Mouse (Mus musculus) intestine, embryonic 15.5 days (tissue): Measurements from ENCODE around the gene Dus1l. TPM values are rescaled to one million over a fixed set of nuclear protein-coding genes. Genes with fewer than 3 reads are reported as not detected.

Source experiments
- ATAC-seq: fragments of 200-750 bp; cut with Nextera tagmentation; 2 replicates; pipeline ENCODE4 v1.8.0; 2017; ENCODE audit warnings: moderate TSS enrichment, moderate library complexity
- H3K27ac ChIP-seq: fragments of 300-500 bp; sonication (generic); 2 replicates; pipeline ENCODE4 v1.5.1; 2015; ENCODE audit warnings: mild to moderate bottlenecking, inconsistent platforms
- H3K27me3 ChIP-seq: fragments of 300-500 bp; sonication (generic); replicated peaks from 2 replicates; pipeline ENCODE4 v1.6.1; 2015; ENCODE audit warnings: inconsistent platforms
- H3K36me3 ChIP-seq: fragments of 300-500 bp; sonication (generic); 2 replicates; pipeline ENCODE4 v1.6.1; 2015; ENCODE audit warnings: inconsistent platforms
- H3K4me1 ChIP-seq: fragments of 300-500 bp; sonication (generic); replicated peaks from 2 replicates; pipeline ENCODE4 v1.6.1; 2015; ENCODE audit warnings: inconsistent platforms
- H3K4me2 ChIP-seq: fragments of 300-500 bp; sonication (generic); replicated peaks from 2 replicates; pipeline ENCODE4 v1.6.1; 2015; ENCODE audit warnings: mild to moderate bottlenecking, inconsistent platforms
- H3K4me3 ChIP-seq: fragments of 300-500 bp; sonication (generic); replicated peaks from 2 replicates; pipeline ENCODE4 v1.5.1; 2015; ENCODE audit warnings: inconsistent platforms
- H3K9ac ChIP-seq: fragments of 300-500 bp; sonication (generic); 2 replicates; pipeline ENCODE4 v1.6.1; 2015; ENCODE audit warnings: inconsistent platforms
- H3K9me3 ChIP-seq: fragments of 300-500 bp; sonication (generic); 2 replicates; pipeline ENCODE4 v1.6.1; 2016; ENCODE audit warnings: inconsistent platforms
- WGBS: fragments of 180-500 bp; shearing (Covaris S2); methylation state at CpG from one replicate; pipeline ENCODE4 v1.1.7; 2015; 5-methylcytosine and 5-hydroxymethylcytosine counted together
- polyA plus RNA-seq: library from polyadenylated mRNA; unstranded; fragments of >200 nt; fragmentation: Nextera tagmentation; extraction: Ambion mirVana; gene quantifications from 2 replicates; pipeline ENCODE4 v1.2.1, GENCODE M21; 2015

Dus1l gene
- polyA plus RNA-seq, 1 experiment from 2014 or later = 76.5 TPM

DNA sequence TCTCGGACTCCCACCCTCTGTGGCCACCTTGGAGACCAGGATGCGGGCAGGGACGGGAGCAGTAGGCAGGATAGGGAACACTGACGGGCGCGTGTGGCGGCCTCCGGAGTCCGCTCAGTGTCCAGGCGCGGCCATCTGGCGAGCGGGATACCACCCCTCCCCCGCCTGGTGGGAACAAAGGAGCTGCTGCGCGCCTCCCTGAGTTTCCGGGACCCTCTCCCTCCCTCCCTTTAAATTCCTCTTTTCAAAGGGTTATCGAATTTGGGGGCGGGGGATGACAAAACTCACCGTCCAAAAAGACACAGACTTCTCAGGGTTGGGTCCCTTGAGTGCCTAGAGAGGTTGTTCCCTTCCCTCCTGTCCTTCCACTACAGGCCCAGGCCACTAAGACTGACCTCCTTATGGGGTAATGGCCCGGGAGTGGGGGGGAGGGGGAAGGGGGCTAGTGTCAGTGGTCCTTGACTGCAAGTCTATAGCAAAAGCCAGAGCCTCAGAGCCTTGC, 28.6 kb upstream of the Dus1l start:
- no peaks in the 10 kb centered on the region for H3K9me3 ChIP-seq
- H3K4me3 ChIP-seq = peak overlapping the region; percentile 92
- H3K9ac ChIP-seq = peak overlapping the region; percentile 64
- WGBS = under 1% methylated on average over 21 of the region's 21 CpGs
- H3K27ac ChIP-seq = peak overlapping the region; percentile 95
- 0 out of 2 replicates have a peak, but pooled peaks have one; percentile 2 for ATAC-seq
- H3K4me1 ChIP-seq = peaks cover 35% of the 10 kb centered on the region
- H3K36me3 ChIP-seq = peaks cover 18% of the 10 kb centered on the region
- no peaks in the 10 kb centered on the region for H3K27me3 ChIP-seq
- peak overlapping the region; percentile 83 for H3K4me2 ChIP-seq

DNA sequence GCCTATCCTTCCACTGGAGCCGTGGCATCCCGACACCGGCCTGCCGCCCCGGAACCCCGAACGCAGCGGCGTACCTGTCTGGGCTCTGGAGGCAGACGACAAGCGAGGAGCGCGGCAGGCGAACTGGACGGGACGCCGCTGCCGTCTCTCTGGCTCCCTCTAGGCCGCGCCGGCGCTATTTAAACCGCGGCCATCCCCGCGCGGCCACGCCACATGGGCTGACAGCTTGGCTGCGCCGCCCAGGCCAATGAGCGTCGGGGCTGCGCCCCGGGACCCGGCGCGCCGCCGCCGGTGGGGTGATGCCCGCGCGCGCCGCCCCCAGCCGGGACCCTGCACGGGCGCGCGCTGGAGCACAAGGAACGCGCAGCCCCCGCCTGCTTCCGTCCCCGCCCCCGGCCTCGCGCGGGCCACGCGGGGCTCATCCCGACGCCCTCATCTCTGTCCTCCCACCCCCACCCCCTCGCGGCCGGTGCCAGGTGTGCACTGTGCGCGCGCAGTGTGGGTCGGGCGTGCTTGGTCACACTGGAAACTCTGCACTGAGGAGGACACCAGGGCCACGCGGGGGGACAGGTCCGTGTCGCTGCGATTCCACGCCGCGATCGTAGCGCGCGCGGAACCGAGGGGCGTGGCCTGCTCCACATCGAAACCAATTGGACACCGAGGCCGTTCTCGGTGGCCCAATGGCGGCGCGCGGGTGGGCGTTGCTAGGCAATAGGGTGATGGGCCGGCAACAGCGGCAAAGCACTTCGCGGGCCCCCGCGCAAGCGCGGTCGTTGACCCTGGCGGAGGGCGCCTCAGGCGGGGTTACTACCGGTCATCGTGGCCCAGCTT, 28.0 kb upstream of the Dus1l start, which contains the start of gene Fasn:
Gene Fasn (minus strand): TSS at position 592 of the 831 bp plus-strand sequence.
- Histone ChIP-seq H3K4me1 (peaks cover 35% of the 10 kb centered on the region), H3K27ac (peak within 1 kb of the TSS; percentile 95), H3K9ac (peak within 1 kb of the TSS; percentile 98), H3K27me3 (no peaks in the 10 kb centered on the region), H3K4me2 (peak within 1 kb of the TSS; percentile 83), H3K4me3 (peak within 1 kb of the TSS; percentile 92), H3K9me3 (no peaks in the 10 kb centered on the region), H3K36me3 (peaks cover 25% of the 10 kb centered on the region)
- ATAC-seq = peak; percentile 94
- WGBS = under 1% methylated on average over 89 of the region's 109 CpGs

DNA sequence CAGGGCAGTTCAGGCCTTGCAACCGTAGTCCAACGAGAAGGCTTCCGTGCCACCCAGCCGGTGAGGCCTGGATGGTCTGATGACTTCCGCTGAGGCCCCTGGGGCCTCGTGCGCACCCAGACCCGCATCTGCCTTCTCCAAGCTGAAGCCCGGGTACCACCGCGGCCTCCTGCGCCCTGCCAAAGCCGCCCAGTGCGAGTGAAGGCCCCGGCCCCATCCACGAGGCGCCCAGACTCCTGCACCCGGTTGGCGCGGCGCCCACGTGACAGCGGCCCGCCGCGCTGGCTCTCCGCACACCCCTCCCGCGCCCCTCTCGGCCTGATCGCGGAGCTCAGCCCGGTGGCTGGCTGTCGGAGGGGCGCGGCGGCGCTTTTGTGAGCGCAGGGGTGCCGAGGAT, 27.3 kb upstream of the Dus1l start:
- H3K4me2 ChIP-seq = peak overlapping the region; percentile 83
- ATAC-seq = peak; percentile 64
- peak overlapping the region; percentile 92 for H3K4me3 ChIP-seq
- H3K27me3 ChIP-seq = no peaks in the 10 kb centered on the region
- H3K4me1 ChIP-seq = peaks cover 35% of the 10 kb centered on the region
- no peaks in the 10 kb centered on the region for H3K9me3 ChIP-seq
- peak overlapping the region; percentile 95 for H3K27ac ChIP-seq
- WGBS = under 1% methylated on average over 40 of the region's 40 CpGs
- peak overlapping the region; percentile 98 for H3K9ac ChIP-seq
- H3K36me3 ChIP-seq = peaks cover 31% of the 10 kb centered on the region

DNA sequence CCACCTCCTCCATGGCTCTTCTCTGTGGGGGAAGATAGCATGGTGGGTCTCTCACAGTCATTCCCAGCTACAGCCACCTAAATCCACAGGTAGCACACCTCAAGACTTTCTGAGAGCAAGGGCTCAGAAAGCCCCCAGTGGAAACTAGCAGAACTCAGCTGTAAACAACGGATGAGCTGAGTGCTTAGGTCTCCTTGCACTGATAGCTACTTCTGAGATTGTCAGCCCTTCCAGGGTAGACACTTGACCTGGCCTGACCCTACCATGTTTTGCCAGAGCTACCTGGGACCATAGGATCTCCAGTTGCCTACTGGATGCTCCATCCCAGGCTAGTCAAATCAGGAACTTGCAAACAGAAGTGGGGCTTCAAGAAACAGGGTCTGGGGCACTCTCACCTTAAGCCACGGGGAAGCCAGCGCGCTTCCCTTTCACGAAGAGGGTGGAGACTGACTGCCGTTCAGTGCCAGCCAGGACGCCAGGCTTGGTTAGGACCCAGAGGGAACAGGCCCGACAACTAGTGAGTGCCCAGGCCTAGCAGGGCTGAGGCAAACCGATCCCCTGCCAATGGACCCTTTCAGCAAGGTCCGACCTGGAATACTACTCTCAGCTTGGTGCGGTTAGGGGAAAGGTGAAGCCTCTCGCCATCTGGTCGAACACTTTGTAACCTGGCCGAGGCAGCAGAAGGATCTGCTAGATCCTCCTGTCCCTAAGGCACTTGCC, 26.8 kb upstream of the Dus1l start:
- Histone ChIP-seq H3K27me3 (no peaks in the 10 kb centered on the region), H3K27ac (peak overlapping the region; percentile 95), H3K9me3 (no peaks in the 10 kb centered on the region), H3K9ac (peak overlapping the region; percentile 98), H3K36me3 (peaks cover 37% of the 10 kb centered on the region), H3K4me1 (peaks cover 35% of the 10 kb centered on the region), H3K4me3 (peak overlapping the region; percentile 92), H3K4me2 (peak overlapping the region; percentile 83)
- WGBS = under 1% methylated on average over 14 of the region's 14 CpGs
- no peak for ATAC-seq

DNA sequence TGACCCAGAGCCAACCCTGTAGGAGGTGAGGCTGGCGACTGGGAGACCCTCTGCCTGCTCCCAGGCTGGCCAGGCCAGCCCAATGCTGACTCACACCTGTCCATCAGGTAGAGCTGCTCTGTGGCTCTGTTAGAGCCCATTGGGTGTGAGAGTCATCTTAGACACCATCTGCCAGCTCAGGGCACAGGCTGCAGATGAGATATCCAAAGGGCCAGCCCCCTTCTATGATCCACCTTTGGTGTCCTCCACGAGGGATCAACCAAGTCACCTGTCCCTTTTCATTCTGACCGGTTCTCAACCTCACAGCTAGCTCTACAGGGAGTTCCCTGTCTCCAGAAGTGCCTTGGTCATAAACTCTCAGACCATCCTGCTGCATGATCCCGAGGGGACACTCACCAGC, 26.1 kb upstream of the Dus1l start:
- H3K4me1 ChIP-seq = peaks cover 35% of the 10 kb centered on the region
- H3K4me2 ChIP-seq = peak overlapping the region; percentile 83
- H3K27ac ChIP-seq = 0 out of 2 replicates have a peak overlapping the region, but pooled peaks have one; percentile 4
- 31% methylated on average over 4 of the region's 4 CpGs for WGBS
- H3K9ac ChIP-seq = peak overlapping the region; percentile 98
- H3K4me3 ChIP-seq = peak overlapping the region; percentile 92
- no peak for ATAC-seq
- H3K9me3 ChIP-seq = no peaks in the 10 kb centered on the region
- no peaks in the 10 kb centered on the region for H3K27me3 ChIP-seq
- peaks cover 44% of the 10 kb centered on the region for H3K36me3 ChIP-seq

DNA sequence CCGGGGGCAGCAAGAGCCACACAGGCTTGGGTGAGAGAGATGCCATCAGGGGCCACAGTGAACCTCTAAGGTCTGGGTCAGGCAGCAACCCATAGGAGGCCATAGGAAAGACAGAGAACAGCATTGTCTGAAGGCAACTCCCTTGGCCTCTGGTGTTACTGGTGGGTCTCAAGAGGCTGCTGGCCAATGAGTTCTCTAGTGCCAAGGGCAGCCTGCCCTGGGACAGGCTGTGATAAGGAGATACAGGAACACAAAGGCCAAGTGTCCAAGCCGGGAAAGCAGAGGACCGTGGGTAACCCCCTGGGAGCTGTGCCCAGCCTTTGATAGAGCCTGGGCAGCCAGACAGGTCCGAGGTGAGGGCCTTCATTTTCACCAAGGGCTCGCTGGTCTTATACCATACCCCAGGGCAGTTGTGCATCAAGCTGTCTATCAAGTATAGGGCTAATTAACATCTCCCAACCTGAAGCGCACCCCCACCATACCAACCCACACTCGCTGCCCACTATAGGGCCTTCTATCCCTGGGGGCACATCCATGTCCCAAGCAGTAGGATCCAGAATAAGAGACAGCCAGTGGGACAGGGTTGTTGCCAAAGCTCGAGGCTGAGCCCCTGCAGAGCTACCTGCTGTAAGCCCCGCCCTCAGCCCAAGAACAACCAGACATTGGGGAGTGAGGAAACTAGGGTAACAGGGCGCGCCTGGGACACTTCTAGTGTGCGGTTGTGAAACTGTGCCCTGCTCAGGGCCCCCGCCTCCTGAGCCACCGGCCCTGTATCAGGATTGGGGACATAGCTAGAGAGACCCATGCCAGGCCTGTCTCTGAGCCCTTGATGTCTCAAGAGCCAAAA, 25.1 kb upstream of the Dus1l start:
- no peak overlapping the region for H3K27ac ChIP-seq
- 65% methylated on average over 14 of the region's 14 CpGs for WGBS
- no peak for ATAC-seq

DNA sequence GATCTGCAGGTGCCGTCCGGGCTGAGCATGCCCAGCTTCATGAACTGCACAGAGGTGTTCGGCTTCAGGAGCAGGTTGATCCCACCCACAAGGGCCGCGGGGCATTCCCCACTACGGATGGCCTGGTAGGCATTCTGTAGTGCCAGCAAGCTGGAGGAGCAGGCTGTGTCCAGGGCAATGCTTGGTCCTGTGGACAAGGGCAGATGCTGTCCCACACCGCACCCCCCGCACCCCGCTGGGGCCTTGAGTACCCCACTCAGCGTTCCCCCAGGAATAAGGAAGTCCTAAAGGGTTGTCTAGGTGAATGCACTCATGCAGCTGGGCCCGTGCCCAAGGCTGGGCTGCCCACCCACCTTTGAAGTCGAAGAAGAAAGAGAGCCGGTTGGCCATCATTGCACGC, 24.3 kb upstream of the Dus1l start:
- ATAC-seq = no peak
- H3K27me3 ChIP-seq = no peaks in the 10 kb centered on the region
- H3K9ac ChIP-seq = no peak overlapping the region
- peaks cover 61% of the 10 kb centered on the region for H3K36me3 ChIP-seq
- WGBS = 90% methylated on average over 14 of the region's 14 CpGs
- H3K9me3 ChIP-seq = no peaks in the 10 kb centered on the region
- 0 out of 2 replicates have a peak overlapping the region, but pooled peaks have one; percentile 83 for H3K4me2 ChIP-seq
- no peak overlapping the region for H3K4me3 ChIP-seq
- H3K4me1 ChIP-seq = peaks cover 30% of the 10 kb centered on the region
- no peak overlapping the region for H3K27ac ChIP-seq

More for the DNA sequence above, 25.1 kb upstream of the Dus1l start:
- H3K4me3 ChIP-seq = peak overlapping the region; percentile 92
- H3K9me3 ChIP-seq = no peaks in the 10 kb centered on the region
- peaks cover 54% of the 10 kb centered on the region for H3K36me3 ChIP-seq
- peak overlapping the region; percentile 98; the same call in 1 of the 2 replicates for H3K9ac ChIP-seq
- H3K27me3 ChIP-seq = no peaks in the 10 kb centered on the region
- peak overlapping the region; percentile 83 for H3K4me2 ChIP-seq
- peaks cover 35% of the 10 kb centered on the region for H3K4me1 ChIP-seq

DNA sequence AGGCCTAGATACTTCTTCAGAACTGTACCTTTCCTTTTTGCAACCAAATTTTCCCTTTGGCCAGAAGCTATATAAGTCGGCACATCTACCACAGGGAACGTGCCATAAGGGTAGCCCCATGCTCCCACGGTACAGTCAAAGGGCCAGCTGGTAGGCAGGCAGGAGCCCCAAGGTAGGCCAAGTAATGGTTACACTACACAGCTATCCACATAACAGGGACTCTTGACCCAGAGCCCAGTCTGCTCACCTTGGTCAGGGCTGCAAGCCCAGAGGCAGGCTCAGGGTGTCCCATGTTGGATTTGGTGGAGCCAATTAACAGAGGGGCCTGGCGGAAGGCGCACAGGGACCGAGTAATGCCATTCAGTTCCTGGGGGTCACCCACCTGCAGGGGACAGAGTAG, 23.4 kb upstream of the Dus1l start:
- no peaks in the 10 kb centered on the region for H3K27me3 ChIP-seq
- H3K27ac ChIP-seq = no peak overlapping the region
- peaks cover 23% of the 10 kb centered on the region for H3K4me1 ChIP-seq
- no peak overlapping the region for H3K4me3 ChIP-seq
- no peak overlapping the region for H3K4me2 ChIP-seq
- peaks cover 71% of the 10 kb centered on the region for H3K36me3 ChIP-seq
- ATAC-seq = no peak
- 92% methylated on average over 6 of the region's 6 CpGs for WGBS
- H3K9ac ChIP-seq = no peak overlapping the region
- H3K9me3 ChIP-seq = no peaks in the 10 kb centered on the region

DNA sequence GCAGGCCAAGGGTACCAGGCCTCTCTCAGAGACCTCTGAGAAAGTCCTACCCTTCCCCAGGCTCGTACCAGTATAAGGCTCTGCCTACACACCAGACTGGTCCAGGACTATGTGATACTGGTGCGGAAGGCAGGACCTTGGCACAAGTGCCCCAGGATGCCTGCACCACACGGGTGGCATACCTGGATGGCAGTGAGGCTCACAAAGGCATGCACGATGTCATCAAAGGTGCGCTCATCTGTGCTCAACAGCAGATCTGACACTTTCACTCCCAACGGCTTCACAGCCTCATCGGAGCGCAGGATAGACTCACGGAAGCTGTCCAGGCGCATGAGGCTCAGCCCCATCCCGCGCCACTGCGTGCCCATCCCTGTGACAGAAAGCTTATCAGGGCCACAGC, 22.0 kb upstream of the Dus1l start:
- Histone ChIP-seq H3K9ac (no peak overlapping the region), H3K4me3 (no peak overlapping the region), H3K27me3 (no peaks in the 10 kb centered on the region), H3K4me2 (no peak overlapping the region), H3K36me3 (peaks cover 84% of the 10 kb centered on the region), H3K9me3 (no peaks in the 10 kb centered on the region), H3K27ac (no peak overlapping the region), H3K4me1 (peaks cover 23% of the 10 kb centered on the region)
- WGBS = 97% methylated on average over 13 of the region's 13 CpGs
- no peak for ATAC-seq

DNA sequence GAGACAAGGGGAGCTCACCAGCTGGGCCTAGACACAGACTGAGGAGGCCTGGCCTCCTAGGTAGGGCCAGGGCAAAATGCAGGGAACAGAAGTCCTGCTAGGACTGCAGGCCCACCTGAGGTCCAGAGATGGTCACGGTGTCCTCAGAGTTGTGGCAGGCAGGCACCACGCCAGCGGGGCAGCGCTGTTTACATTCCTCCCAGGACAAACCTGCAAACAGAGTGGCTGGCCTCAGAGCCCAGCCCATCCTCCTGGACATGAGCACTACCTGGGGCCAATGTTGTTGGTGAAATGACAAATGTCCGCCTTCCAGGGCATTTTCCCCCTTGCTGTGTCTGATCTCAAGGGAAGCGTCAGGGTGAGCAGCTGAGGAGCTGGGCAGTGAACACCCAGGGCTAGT, 21.2 kb upstream of the Dus1l start:
- Histone ChIP-seq H3K4me1 (peaks cover 17% of the 10 kb centered on the region), H3K9me3 (no peaks in the 10 kb centered on the region), H3K4me2 (no peak overlapping the region), H3K27me3 (no peaks in the 10 kb centered on the region), H3K27ac (no peak overlapping the region), H3K4me3 (no peak overlapping the region), H3K9ac (no peak overlapping the region), H3K36me3 (peaks cover 93% of the 10 kb centered on the region)
- ATAC-seq = no peak
- 87% methylated on average over 6 of the region's 6 CpGs for WGBS

DNA sequence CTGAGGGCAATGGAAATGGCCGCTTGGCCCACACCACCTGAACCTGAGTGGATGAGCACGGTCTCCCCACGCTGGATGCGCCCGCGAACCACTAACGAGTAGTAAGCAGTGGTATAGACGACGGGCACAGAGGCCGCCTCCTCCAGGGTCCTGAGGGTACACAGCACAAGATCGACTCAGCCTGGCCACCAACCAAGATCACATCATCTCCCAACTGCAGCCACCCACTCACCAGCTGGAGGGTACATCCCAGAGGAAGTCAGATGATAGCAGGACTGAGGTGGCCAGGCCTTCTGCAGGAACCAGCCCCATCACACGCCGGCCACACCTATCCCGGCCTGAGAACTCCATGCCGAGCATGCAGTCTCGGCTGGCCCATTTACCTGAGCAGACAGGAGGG, 15.9 kb upstream of the Dus1l start:
- no peaks in the 10 kb centered on the region for H3K27me3 ChIP-seq
- peaks cover 99% of the 10 kb centered on the region for H3K36me3 ChIP-seq
- no peaks in the 10 kb centered on the region for H3K4me1 ChIP-seq
- H3K27ac ChIP-seq = no peak overlapping the region
- H3K9me3 ChIP-seq = no peaks in the 10 kb centered on the region
- H3K4me2 ChIP-seq = no peak overlapping the region
- WGBS = 95% methylated on average over 16 of the region's 16 CpGs
- H3K9ac ChIP-seq = no peak overlapping the region
- no peak for ATAC-seq
- H3K4me3 ChIP-seq = no peak overlapping the region
